8 mouse cellular contexts compared by ENCODE assay signal in genomic region chr5:24351701-24352171, GRCm38 (mm10). TPM values are rescaled to one million over a fixed set of nuclear protein-coding genes. Genes with fewer than 3 reads are reported as not detected.
DNase-seq lines count a peak whose midpoint lies in the region; ATAC-seq and TF ChIP-seq lines count a peak whose summit lies in the region.

No protein-coding gene starts in this region.

- H3K4me3 ChIP-seq in intestine, embryonic 16.5 days (ENCODE audit: low read length) = peak overlapping the region; percentile 76
- H3K4me3 ChIP-seq in midbrain, embryonic 14.5 days (replicated peaks; ENCODE audit: low read depth, low read length) = peak overlapping the region; percentile 82
- peak overlapping the region; percentile 67 for H3K4me3 ChIP-seq in stomach, postnatal 0 days (ENCODE audit: low read depth, low read length)

- peak; percentile 59 for DNase-seq in kidney, adult 18-20 months
- no peak for DNase-seq in kidney, adult 11 months
- peak; percentile 88 for DNase-seq in embryo, embryonic 9.5 days (ENCODE audit: extremely low spot score)
- peak; percentile 99 for DNase-seq in heart, adult 11 months
- peak; percentile 90 for DNase-seq in left cerebral cortex, postnatal 4 days
- peak; percentile 96 for DNase-seq in midbrain, embryonic 14.5 days
- DNase-seq in stomach, postnatal 0 days (ENCODE audit: low spot score) = peak; percentile 75

- TF ChIP-seq EP300 in stomach, postnatal 0 days (optimal IDR thresholded peaks at IDR 0.05) = no peak

- 0 out of 2 replicates have a peak, but pooled peaks have one; percentile 2 for TF ChIP-seq CTCF in stomach, postnatal 0 days (IDR thresholded peaks at IDR 0.05; ENCODE audit: low read depth)

- no peaks in the 10 kb centered on the region for H3K36me3 ChIP-seq in intestine, embryonic 16.5 days (ENCODE audit: control insufficient read depth, insufficient read depth, low read length)
- H3K36me3 ChIP-seq in midbrain, embryonic 14.5 days (ENCODE audit: control insufficient read depth, insufficient read depth, low read length) = no peaks in the 10 kb centered on the region
- no peaks in the 10 kb centered on the region for H3K36me3 ChIP-seq in stomach, postnatal 0 days (ENCODE audit: control insufficient read depth, insufficient read depth, low read length)

- 1% methylated on average over 36 of the region's 41 CpGs for WGBS in intestine, embryonic 16.5 days
- WGBS in midbrain, embryonic 14.5 days = 1% methylated on average over 41 of the region's 41 CpGs
- WGBS in stomach, postnatal 0 days = 1% methylated on average over 23 of the region's 41 CpGs

- peak; percentile 77 for ATAC-seq in intestine, embryonic 16.5 days
- peak; percentile 88 for ATAC-seq in midbrain, embryonic 14.5 days (ENCODE audit: low FRiP score, low TSS enrichment)
- ATAC-seq in stomach, postnatal 0 days (ENCODE audit: low FRiP score, low TSS enrichment) = peak; percentile 76

- H3K4me1 ChIP-seq in intestine, embryonic 16.5 days (ENCODE audit: control insufficient read depth, insufficient read depth, low read length) = peaks cover 57% of the 10 kb centered on the region
- peaks cover 56% of the 10 kb centered on the region for H3K4me1 ChIP-seq in midbrain, embryonic 14.5 days (ENCODE audit: control insufficient read depth, insufficient read depth, low read length)
- peaks cover 4% of the 10 kb centered on the region for H3K4me1 ChIP-seq in stomach, postnatal 0 days (replicated peaks; ENCODE audit: control insufficient read depth, insufficient read depth)

- H3K9me3 ChIP-seq in intestine, embryonic 16.5 days (ENCODE audit: control insufficient read depth, low read length) = no peaks in the 10 kb centered on the region
- H3K9me3 ChIP-seq in midbrain, embryonic 14.5 days (ENCODE audit: control insufficient read depth, low read length) = no peaks in the 10 kb centered on the region
- no peaks in the 10 kb centered on the region for H3K9me3 ChIP-seq in stomach, postnatal 0 days (ENCODE audit: control insufficient read depth, low read length)

- H3K27me3 ChIP-seq in intestine, embryonic 16.5 days (replicated peaks; ENCODE audit: control insufficient read depth, insufficient read depth, low read length) = peaks cover 10% of the 10 kb centered on the region; the same call in 1 of the 2 replicates
- H3K27me3 ChIP-seq in midbrain, embryonic 14.5 days (ENCODE audit: control insufficient read depth, insufficient read depth, low read length) = peaks cover 3% of the 10 kb centered on the region; the same call in 1 of the 2 replicates
- H3K27me3 ChIP-seq in stomach, postnatal 0 days (ENCODE audit: control insufficient read depth, insufficient read depth, low read length) = no peaks in the 10 kb centered on the region; the same call in 1 of the 2 replicates

- H3K9ac ChIP-seq in intestine, embryonic 16.5 days (ENCODE audit: low read depth, low read length) = peak overlapping the region; percentile 83
- H3K9ac ChIP-seq in midbrain, embryonic 14.5 days (replicated peaks; ENCODE audit: low read length) = peak overlapping the region; percentile 91
- peak overlapping the region; percentile 71 for H3K9ac ChIP-seq in stomach, postnatal 0 days (ENCODE audit: low read length)

- intact Hi-C loops in left cerebral cortex, postnatal 4 days (cut with DNase I) = no loop called here

- H3K27ac ChIP-seq in intestine, embryonic 16.5 days (ENCODE audit: low read length) = peak overlapping the region; percentile 92
- H3K27ac ChIP-seq in midbrain, embryonic 14.5 days (replicated peaks; ENCODE audit: low read depth, low read length) = peak overlapping the region; percentile 95
- H3K27ac ChIP-seq in stomach, postnatal 0 days (replicated peaks) = peak overlapping the region; percentile 92

- peak overlapping the region; percentile 94 for H3K4me2 ChIP-seq in intestine, embryonic 16.5 days (ENCODE audit: low read depth, low read length)
- H3K4me2 ChIP-seq in midbrain, embryonic 14.5 days (ENCODE audit: low read length) = peak overlapping the region; percentile 97
- peak overlapping the region; percentile 84 for H3K4me2 ChIP-seq in stomach, postnatal 0 days (replicated peaks; ENCODE audit: low read depth)

RNA-seq across cellular contexts. Expression of gene Kcnh2, which starts 0.3 kb away (rescaled TPM):
- 3.1 and 5.8 TPM in 2 replicates for polyA plus RNA-seq in intestine, embryonic 16.5 days (2015; fragmentation: Nextera tagmentation; extraction: Ambion mirVana)
- 10 to 100 TPM; 16.4 to 21.2 TPM for total RNA-seq in left cerebral cortex, postnatal 4 days (2021)
- 10.2 and 13.1 TPM in 2 replicates for polyA plus RNA-seq in midbrain, embryonic 14.5 days (2014; fragmentation: Nextera tagmentation; extraction: Ambion mirVana)
- 3.7 and 3.8 TPM in 2 replicates for polyA plus RNA-seq in stomach, postnatal 0 days (2015; fragmentation: Nextera tagmentation; extraction: Ambion mirVana)

RNA-seq across cellular contexts. Expression of gene Nos3, which starts 12.9 kb away (rescaled TPM):
- polyA plus RNA-seq in intestine, embryonic 16.5 days (2015; fragmentation: Nextera tagmentation; extraction: Ambion mirVana) = 7.0 and 7.7 TPM in 2 replicates
- 10 to 100 TPM; 10.0 to 10.2 TPM for total RNA-seq in left cerebral cortex, postnatal 4 days (2021)
- polyA plus RNA-seq in midbrain, embryonic 14.5 days (2014; fragmentation: Nextera tagmentation; extraction: Ambion mirVana) = 5.1 and 7.0 TPM in 2 replicates
- 3.1 and 3.2 TPM in 2 replicates for polyA plus RNA-seq in stomach, postnatal 0 days (2015; fragmentation: Nextera tagmentation; extraction: Ambion mirVana)

RNA-seq across cellular contexts. Expression of gene Atg9b, which starts 40.2 kb away (rescaled TPM):
- 1.7 and 2.0 TPM in 2 replicates for polyA plus RNA-seq in intestine, embryonic 16.5 days (2015; fragmentation: Nextera tagmentation; extraction: Ambion mirVana)
- total RNA-seq in left cerebral cortex, postnatal 4 days (2021) = 1 to 10 TPM; 6.4 to 8.1 TPM
- polyA plus RNA-seq in midbrain, embryonic 14.5 days (2014; fragmentation: Nextera tagmentation; extraction: Ambion mirVana) = 0.72 and 1.0 TPM in 2 replicates
- 4.1 and 5.8 TPM in 2 replicates for polyA plus RNA-seq in stomach, postnatal 0 days (2015; fragmentation: Nextera tagmentation; extraction: Ambion mirVana)

RNA-seq across cellular contexts. Expression of gene Abcb8, which starts 41.7 kb away (rescaled TPM):
- 89.8 and 91.3 TPM in 2 replicates for polyA plus RNA-seq in intestine, embryonic 16.5 days (2015; fragmentation: Nextera tagmentation; extraction: Ambion mirVana)
- 10 to 100 TPM; 44.5 to 53.6 TPM for total RNA-seq in left cerebral cortex, postnatal 4 days (2021)
- polyA plus RNA-seq in midbrain, embryonic 14.5 days (2014; fragmentation: Nextera tagmentation; extraction: Ambion mirVana) = 45.3 and 52.1 TPM in 2 replicates
- 29.3 and 30.2 TPM in 2 replicates for polyA plus RNA-seq in stomach, postnatal 0 days (2015; fragmentation: Nextera tagmentation; extraction: Ambion mirVana)
